Mouse (Mus musculus): Measurements from ENCODE around the gene Mis18a.

- no peak for TF ChIP-seq CTCF (IDR thresholded peaks at IDR 0.05; ENCODE audit: insufficient read depth, low read length)
- no peak for TF ChIP-seq POLR2A (IDR thresholded peaks at IDR 0.05; ENCODE audit: borderline replicate concordance, extremely low read depth, low read depth, low read length)
Observed at GRCm38 (mm10) chr16:90693625-90694024, 33.6 kb downstream of the Mis18a start.
